Mouse (Mus musculus) intestine, embryonic 15.5 days (tissue): ENCODE results near the gene Elovl1. TPM values are rescaled to one million over a fixed set of nuclear protein-coding genes. Genes with fewer than 3 reads are reported as not detected.

Source experiments
- ATAC-seq: fragments of 200-750 bp; cut with Nextera tagmentation; 2 replicates; pipeline ENCODE4 v1.8.0; 2017; ENCODE audit warnings: moderate TSS enrichment, moderate library complexity
- H3K27ac ChIP-seq: fragments of 300-500 bp; sonication (generic); 2 replicates; pipeline ENCODE4 v1.5.1; 2015; ENCODE audit warnings: mild to moderate bottlenecking, inconsistent platforms
- H3K27me3 ChIP-seq: fragments of 300-500 bp; sonication (generic); replicated peaks from 2 replicates; pipeline ENCODE4 v1.6.1; 2015; ENCODE audit warnings: inconsistent platforms
- H3K36me3 ChIP-seq: fragments of 300-500 bp; sonication (generic); 2 replicates; pipeline ENCODE4 v1.6.1; 2015; ENCODE audit warnings: inconsistent platforms
- H3K4me1 ChIP-seq: fragments of 300-500 bp; sonication (generic); replicated peaks from 2 replicates; pipeline ENCODE4 v1.6.1; 2015; ENCODE audit warnings: inconsistent platforms
- H3K4me2 ChIP-seq: fragments of 300-500 bp; sonication (generic); replicated peaks from 2 replicates; pipeline ENCODE4 v1.6.1; 2015; ENCODE audit warnings: mild to moderate bottlenecking, inconsistent platforms
- H3K4me3 ChIP-seq: fragments of 300-500 bp; sonication (generic); replicated peaks from 2 replicates; pipeline ENCODE4 v1.5.1; 2015; ENCODE audit warnings: inconsistent platforms
- H3K9ac ChIP-seq: fragments of 300-500 bp; sonication (generic); 2 replicates; pipeline ENCODE4 v1.6.1; 2015; ENCODE audit warnings: inconsistent platforms
- H3K9me3 ChIP-seq: fragments of 300-500 bp; sonication (generic); 2 replicates; pipeline ENCODE4 v1.6.1; 2016; ENCODE audit warnings: inconsistent platforms
- WGBS: fragments of 180-500 bp; shearing (Covaris S2); methylation state at CpG from one replicate; pipeline ENCODE4 v1.1.7; 2015; 5-methylcytosine and 5-hydroxymethylcytosine counted together
- polyA plus RNA-seq: library from polyadenylated mRNA; unstranded; fragments of >200 nt; fragmentation: Nextera tagmentation; extraction: Ambion mirVana; gene quantifications from 2 replicates; pipeline ENCODE4 v1.2.1, GENCODE M21; 2015

The Elovl1 gene
- 178 and 197 TPM in 2 replicates for polyA plus RNA-seq

DNA sequence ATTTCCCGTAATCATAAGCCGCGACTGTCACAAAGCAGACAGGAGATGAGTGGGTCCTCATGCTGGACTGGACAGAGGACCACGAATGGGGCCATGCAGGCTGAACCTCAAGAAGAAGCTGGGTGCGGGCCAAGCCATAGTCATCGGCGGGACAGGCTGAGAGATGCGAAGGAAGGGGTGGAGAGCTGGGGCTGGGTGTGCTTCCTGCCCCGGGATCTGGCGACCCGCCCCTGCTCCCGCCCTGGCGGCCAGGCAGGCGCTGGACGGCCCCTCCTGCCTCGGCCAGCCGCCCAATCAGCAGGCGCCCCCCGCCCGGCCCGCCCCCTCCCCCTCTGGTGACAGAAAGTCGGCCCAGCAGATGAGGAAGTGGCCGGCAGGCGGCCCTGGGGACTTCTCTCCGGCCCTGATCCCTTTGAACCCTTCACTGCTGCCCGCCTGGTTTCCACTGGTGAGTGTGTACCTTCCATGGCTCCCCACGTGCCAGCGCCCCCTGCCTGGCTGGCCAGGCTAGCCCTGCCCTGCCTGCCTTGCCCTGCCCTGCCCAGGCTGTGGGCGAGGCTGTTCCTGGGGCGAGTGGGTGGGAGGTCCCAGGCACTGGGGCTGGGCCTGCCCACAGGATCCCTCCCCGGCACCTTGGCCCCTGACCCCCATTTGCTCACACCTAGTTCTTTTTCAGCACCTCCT is at the start of gene Elovl1:
Gene Elovl1 (plus strand): TSS at position 326 of the 684 bp plus-strand sequence.
- H3K36me3 ChIP-seq, result peaks cover 23% of the 10 kb centered on the region
- H3K4me2 ChIP-seq, result peak within 1 kb of the TSS; percentile 85
- ATAC-seq, result peak; percentile 97
- H3K4me3 ChIP-seq, result peak within 1 kb of the TSS; percentile 89
- H3K27me3 ChIP-seq, result no peaks in the 10 kb centered on the region
- peak within 1 kb of the TSS; percentile 93 for H3K27ac ChIP-seq
- no peaks in the 10 kb centered on the region for H3K9me3 ChIP-seq
- peak within 1 kb of the TSS; percentile 89 for H3K9ac ChIP-seq
- WGBS, result under 1% methylated on average over 26 of the region's 31 CpGs
- H3K4me1 ChIP-seq, result peaks cover 28% of the 10 kb centered on the region

DNA sequence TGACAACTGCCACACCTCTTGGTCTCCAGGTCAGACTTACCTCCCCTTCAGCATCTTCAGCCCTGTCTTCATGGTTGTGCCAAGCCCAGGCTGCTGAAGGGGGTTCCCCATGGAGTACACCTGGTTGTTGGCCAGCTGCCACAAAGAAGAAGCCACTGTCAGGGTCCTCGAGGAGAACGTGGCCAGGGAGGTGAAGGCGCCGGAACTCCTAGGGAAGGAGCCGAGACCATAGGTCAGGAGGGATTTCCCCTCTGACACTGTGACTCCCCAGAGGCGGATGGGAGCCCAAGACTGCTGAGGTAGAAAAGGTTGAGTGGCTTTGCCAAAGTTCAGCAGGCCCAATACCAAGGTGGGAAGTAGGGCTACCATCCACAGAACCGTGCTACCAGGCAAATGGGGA is 44.6 kb upstream of the Elovl1 start:
- Histone ChIP-seq H3K27me3 (no peaks in the 10 kb centered on the region), H3K4me3 (no peak overlapping the region), H3K27ac (no peak overlapping the region), H3K4me1 (no peaks in the 10 kb centered on the region), H3K9ac (no peak overlapping the region), H3K4me2 (no peak overlapping the region), H3K36me3 (peaks cover 50% of the 10 kb centered on the region), H3K9me3 (no peaks in the 10 kb centered on the region)
- ATAC-seq, result no peak
- WGBS, result 94% methylated on average over 7 of the region's 7 CpGs

GRCm38 (mm10) chr4:118387316-118387715 is 40.6 kb upstream of the Elovl1 start:
- Histone ChIP-seq H3K27ac (no peak overlapping the region), H3K27me3 (no peaks in the 10 kb centered on the region), H3K4me2 (no peak overlapping the region), H3K4me1 (no peaks in the 10 kb centered on the region), H3K9me3 (no peaks in the 10 kb centered on the region), H3K36me3 (peaks cover 75% of the 10 kb centered on the region), H3K9ac (no peak overlapping the region), H3K4me3 (no peak overlapping the region)
- ATAC-seq, result no peak
- 91% methylated on average over 8 of the region's 8 CpGs for WGBS

- no peak for ATAC-seq
- Histone ChIP-seq H3K27me3 (no peaks in the 10 kb centered on the region), H3K36me3 (peaks cover 75% of the 10 kb centered on the region), H3K27ac (no peak overlapping the region), H3K4me3 (no peak overlapping the region), H3K4me1 (no peaks in the 10 kb centered on the region), H3K4me2 (no peak overlapping the region), H3K9ac (no peak overlapping the region), H3K9me3 (no peaks in the 10 kb centered on the region)
- WGBS, result 88% methylated on average over 11 of the region's 11 CpGs
Measured at GRCm38 (mm10) chr4:118390146-118390545, 37.7 kb upstream of the Elovl1 start.

DNA sequence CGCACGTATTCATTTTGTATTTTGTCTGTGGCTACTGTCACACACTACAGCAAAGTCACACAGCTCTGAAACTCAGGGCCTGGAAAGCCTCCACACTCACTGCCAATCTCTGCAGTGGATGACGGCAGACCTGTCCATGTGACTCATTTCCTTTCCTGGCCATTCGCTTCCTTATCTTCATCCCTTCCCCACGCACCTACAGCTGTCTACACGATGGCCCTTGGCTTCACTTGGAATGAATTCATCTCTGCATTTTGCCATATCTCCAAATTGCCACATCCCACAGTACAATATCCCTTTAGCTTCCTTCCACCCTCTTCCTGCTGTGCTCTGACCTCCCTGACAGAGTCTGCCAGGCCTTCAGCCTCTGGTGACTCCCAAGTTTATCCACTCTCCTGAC is 33.4 kb upstream of the Elovl1 start:
- Histone ChIP-seq H3K4me1 (no peaks in the 10 kb centered on the region), H3K4me3 (no peak overlapping the region), H3K36me3 (peaks cover 55% of the 10 kb centered on the region), H3K4me2 (no peak overlapping the region), H3K27ac (no peak overlapping the region), H3K9ac (no peak overlapping the region), H3K9me3 (no peaks in the 10 kb centered on the region), H3K27me3 (no peaks in the 10 kb centered on the region)
- WGBS, result 92% methylated on average over 6 of the region's 6 CpGs
- ATAC-seq, result no peak

GRCm38 (mm10) chr4:118395289-118395688 is 32.6 kb upstream of the Elovl1 start:
- H3K9ac ChIP-seq, result no peak overlapping the region
- H3K4me2 ChIP-seq, result no peak overlapping the region
- H3K27me3 ChIP-seq, result no peaks in the 10 kb centered on the region
- peaks cover 50% of the 10 kb centered on the region for H3K36me3 ChIP-seq
- H3K4me1 ChIP-seq, result no peaks in the 10 kb centered on the region
- H3K27ac ChIP-seq, result no peak overlapping the region
- no peak overlapping the region for H3K4me3 ChIP-seq
- 86% methylated on average over 4 of the region's 4 CpGs for WGBS
- no peak for ATAC-seq
- H3K9me3 ChIP-seq, result no peaks in the 10 kb centered on the region

DNA sequence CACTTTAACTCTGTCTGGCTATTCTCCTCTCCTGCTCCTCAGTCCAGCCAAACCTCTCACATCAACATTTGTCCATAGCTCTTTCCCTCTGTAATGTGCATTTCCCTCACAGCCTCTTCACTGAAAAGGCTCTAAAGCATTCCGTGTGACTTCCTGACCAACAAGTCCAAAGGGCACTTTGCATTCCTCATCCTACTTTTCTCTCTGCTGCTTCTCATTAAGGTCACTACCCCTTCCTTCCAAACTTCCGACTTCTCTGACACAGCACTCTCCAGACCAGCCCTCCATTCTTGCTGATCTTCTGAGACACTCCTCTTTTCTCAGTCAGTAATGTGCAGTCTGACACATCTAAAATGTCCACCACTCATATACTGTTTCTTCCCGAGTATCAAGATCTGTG is 31.5 kb upstream of the Elovl1 start:
- H3K27ac ChIP-seq, result no peak overlapping the region
- WGBS, result 62% methylated on average over 3 of the region's 3 CpGs
- H3K9ac ChIP-seq, result no peak overlapping the region
- H3K4me3 ChIP-seq, result no peak overlapping the region
- ATAC-seq, result peak; percentile 43
- no peak overlapping the region for H3K4me2 ChIP-seq
- no peaks in the 10 kb centered on the region for H3K9me3 ChIP-seq
- no peaks in the 10 kb centered on the region for H3K4me1 ChIP-seq
- no peaks in the 10 kb centered on the region for H3K27me3 ChIP-seq
- peaks cover 41% of the 10 kb centered on the region for H3K36me3 ChIP-seq

- no peak for ATAC-seq
- Histone ChIP-seq H3K36me3 (peaks cover 31% of the 10 kb centered on the region), H3K27me3 (no peaks in the 10 kb centered on the region), H3K9me3 (no peaks in the 10 kb centered on the region), H3K4me1 (no peaks in the 10 kb centered on the region), H3K27ac (no peak overlapping the region), H3K4me3 (no peak overlapping the region), H3K4me2 (no peak overlapping the region), H3K9ac (no peak overlapping the region)
- 90% methylated on average over 6 of the region's 6 CpGs for WGBS
Measured at GRCm38 (mm10) chr4:118398400-118398799, 29.5 kb upstream of the Elovl1 start.

DNA sequence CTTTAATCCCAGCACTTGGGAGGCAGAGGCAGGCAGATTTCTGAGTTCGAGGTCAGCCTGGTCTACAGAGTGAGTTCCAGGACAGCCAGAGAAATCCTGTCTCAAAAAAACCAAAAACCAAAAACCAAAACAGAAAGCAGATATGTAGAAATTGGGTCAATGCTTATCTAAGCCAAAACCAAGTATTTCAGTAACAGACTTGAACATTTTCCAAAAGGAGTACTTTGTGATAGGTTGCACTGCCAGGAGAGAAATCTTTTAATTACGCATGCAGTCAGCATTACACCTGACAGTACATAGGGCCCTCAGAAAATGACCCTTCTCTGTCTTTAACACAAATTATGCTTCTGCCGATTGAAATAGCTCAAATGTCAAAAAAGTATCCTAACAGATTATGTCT is 26.5 kb upstream of the Elovl1 start:
- Histone ChIP-seq H3K4me2 (no peak overlapping the region), H3K4me1 (no peaks in the 10 kb centered on the region), H3K9ac (no peak overlapping the region), H3K4me3 (no peak overlapping the region), H3K9me3 (no peaks in the 10 kb centered on the region), H3K27me3 (no peaks in the 10 kb centered on the region), H3K27ac (no peak overlapping the region), H3K36me3 (peaks cover 20% of the 10 kb centered on the region)
- 91% methylated on average over 3 of the region's 3 CpGs for WGBS
- ATAC-seq, result no peak

- H3K9ac ChIP-seq, result no peak overlapping the region
- no peak for ATAC-seq
- H3K4me2 ChIP-seq, result no peak overlapping the region
- H3K27ac ChIP-seq, result no peak overlapping the region
- 86% methylated on average over 5 of the region's 5 CpGs for WGBS
- no peaks in the 10 kb centered on the region for H3K4me1 ChIP-seq
- peaks cover 20% of the 10 kb centered on the region for H3K36me3 ChIP-seq
- H3K9me3 ChIP-seq, result no peaks in the 10 kb centered on the region
- no peak overlapping the region for H3K4me3 ChIP-seq
- no peaks in the 10 kb centered on the region for H3K27me3 ChIP-seq
Measured at GRCm38 (mm10) chr4:118401918-118402317, 26.0 kb upstream of the Elovl1 start.

- H3K4me2 ChIP-seq, result no peak overlapping the region
- ATAC-seq, result no peak
- H3K36me3 ChIP-seq, result peaks cover 20% of the 10 kb centered on the region
- no peak overlapping the region for H3K27ac ChIP-seq
- H3K27me3 ChIP-seq, result no peaks in the 10 kb centered on the region
- H3K9me3 ChIP-seq, result no peaks in the 10 kb centered on the region
- H3K9ac ChIP-seq, result no peak overlapping the region
- WGBS, result 94% methylated on average over 12 of the region's 12 CpGs
- no peaks in the 10 kb centered on the region for H3K4me1 ChIP-seq
- no peak overlapping the region for H3K4me3 ChIP-seq
Measured at GRCm38 (mm10) chr4:118402701-118403100, 25.2 kb upstream of the Elovl1 start.

DNA sequence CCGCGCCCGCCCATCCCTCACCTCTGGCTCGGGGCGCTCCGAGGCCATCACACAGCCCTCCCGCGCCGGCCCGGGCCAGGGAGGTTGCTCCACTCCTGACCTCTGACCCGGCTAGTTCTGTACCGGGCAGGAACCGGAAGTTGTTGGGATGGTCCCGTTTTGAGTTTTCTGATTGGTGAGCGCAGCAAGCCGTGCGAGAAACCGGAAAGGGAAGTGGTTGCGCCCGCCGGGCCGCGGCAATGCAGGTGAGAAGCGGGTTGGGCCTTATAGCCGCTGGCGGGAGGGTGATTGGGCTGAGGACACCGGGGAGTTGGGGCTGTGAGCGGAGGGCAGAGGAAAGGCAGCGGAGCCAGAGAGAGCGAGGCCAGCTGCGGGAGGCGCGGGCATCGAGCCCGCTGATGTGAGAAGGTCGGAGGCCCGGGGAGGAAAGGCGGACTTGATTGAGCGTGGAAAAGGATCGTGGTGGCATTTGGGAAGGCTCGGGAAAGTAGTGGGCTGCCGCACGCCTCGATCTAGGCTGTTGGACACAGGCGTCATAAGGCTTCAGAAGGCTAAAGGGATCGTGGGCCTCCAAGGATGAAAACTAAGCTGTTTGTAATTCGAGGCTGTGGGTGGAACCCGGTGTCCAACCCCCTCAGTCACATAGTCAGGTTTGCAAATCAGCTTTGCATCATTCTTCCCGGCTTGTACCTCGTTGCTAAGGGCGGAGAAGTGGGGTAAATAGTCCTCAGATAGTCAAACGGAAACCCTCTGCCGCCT is 18.6 kb upstream of the Elovl1 start, which contains the start of the genes Szt2 and Med8:
Gene Szt2 (minus strand): TSS at position 132 of the 759 bp plus-strand sequence.
Gene Med8 (plus strand): TSS at position 196 of the 759 bp plus-strand sequence.
- peak within 1 kb of the TSS; percentile 71 for H3K27ac ChIP-seq
- ATAC-seq, result peak; percentile 99
- H3K4me1 ChIP-seq, result peaks cover 9% of the 10 kb centered on the region
- H3K4me2 ChIP-seq, result peak within 1 kb of the TSS; percentile 78
- peak within 1 kb of the TSS; percentile 95 for H3K9ac ChIP-seq
- WGBS, result under 1% methylated on average over 53 of the region's 53 CpGs
- no peaks in the 10 kb centered on the region for H3K9me3 ChIP-seq
- H3K36me3 ChIP-seq, result peaks cover 22% of the 10 kb centered on the region
- H3K4me3 ChIP-seq, result peak within 1 kb of the TSS; percentile 95
- no peaks in the 10 kb centered on the region for H3K27me3 ChIP-seq
